Mouse (Mus musculus) hindbrain, embryonic 16.5 days (tissue): ENCODE data around the gene Ankrd6. TPM values are rescaled to one million over a fixed set of nuclear protein-coding genes. Genes with fewer than 3 reads are reported as not detected.

Experiments used
- ATAC-seq: fragments of 200-750 bp; cut with Nextera tagmentation; 2 replicates; pipeline ENCODE4 v1.8.0; 2017; ENCODE audit warnings: moderate TSS enrichment, moderate library complexity
- H3K27ac ChIP-seq: fragments of 300-500 bp; sonication (generic); 2 replicates; pipeline ENCODE4 v1.5.1; 2014; ENCODE audit warnings: low read depth, mild to moderate bottlenecking, control low read depth, low read length, moderate library complexity
- H3K27me3 ChIP-seq: fragments of 300-500 bp; sonication (generic); replicated peaks from 2 replicates; pipeline ENCODE4 v1.6.1; 2014; ENCODE audit warnings: low read length; ENCODE audit not compliant: control insufficient read depth, insufficient read depth
- H3K36me3 ChIP-seq: fragments of 300-500 bp; sonication (generic); 2 replicates; pipeline ENCODE4 v1.6.1; 2014; ENCODE audit warnings: mild to moderate bottlenecking, low read length, moderate library complexity, mixed read lengths; ENCODE audit not compliant: control insufficient read depth, insufficient read depth
- H3K4me1 ChIP-seq: fragments of 300-500 bp; sonication (generic); 2 replicates; pipeline ENCODE4 v1.6.1; 2014; ENCODE audit warnings: low read depth, low read length; ENCODE audit not compliant: control insufficient read depth, insufficient read depth
- H3K4me2 ChIP-seq: fragments of 300-500 bp; sonication (generic); 2 replicates; pipeline ENCODE4 v1.6.1; 2014; ENCODE audit warnings: mild to moderate bottlenecking, low read length, control low read depth, moderate library complexity
- H3K4me3 ChIP-seq: fragments of 300-500 bp; sonication (generic); 2 replicates; pipeline ENCODE4 v1.5.1; 2014; ENCODE audit warnings: mild to moderate bottlenecking, low read length, control low read depth, moderate library complexity
- H3K9ac ChIP-seq: fragments of 300-500 bp; sonication (generic); 2 replicates; pipeline ENCODE4 v1.6.1; 2014; ENCODE audit warnings: low read depth, mild to moderate bottlenecking, control low read depth, low read length, moderate library complexity
- H3K9me3 ChIP-seq: fragments of 300-500 bp; sonication (generic); 2 replicates; pipeline ENCODE4 v1.6.1; 2014; ENCODE audit warnings: mild to moderate bottlenecking, low read length, moderate library complexity; ENCODE audit not compliant: control insufficient read depth
- WGBS: fragments of 180-500 bp; shearing (Covaris S2); extraction: QIAGEN DNeasy Blood & Tissue Kit; methylation state at CpG from one replicate; pipeline ENCODE4 v1.1.7; 2014; 5-methylcytosine and 5-hydroxymethylcytosine counted together
- polyA plus RNA-seq: library from polyadenylated mRNA; unstranded; fragments of >200 nt; fragmentation: Nextera tagmentation; extraction: Ambion mirVana; gene quantifications from 2 replicates; pipeline ENCODE4 v1.2.1, GENCODE M21; 2015

Gene Ankrd6
- polyA plus RNA-seq, 1 experiment from 2014 or later = 22.2 TPM

DNA sequence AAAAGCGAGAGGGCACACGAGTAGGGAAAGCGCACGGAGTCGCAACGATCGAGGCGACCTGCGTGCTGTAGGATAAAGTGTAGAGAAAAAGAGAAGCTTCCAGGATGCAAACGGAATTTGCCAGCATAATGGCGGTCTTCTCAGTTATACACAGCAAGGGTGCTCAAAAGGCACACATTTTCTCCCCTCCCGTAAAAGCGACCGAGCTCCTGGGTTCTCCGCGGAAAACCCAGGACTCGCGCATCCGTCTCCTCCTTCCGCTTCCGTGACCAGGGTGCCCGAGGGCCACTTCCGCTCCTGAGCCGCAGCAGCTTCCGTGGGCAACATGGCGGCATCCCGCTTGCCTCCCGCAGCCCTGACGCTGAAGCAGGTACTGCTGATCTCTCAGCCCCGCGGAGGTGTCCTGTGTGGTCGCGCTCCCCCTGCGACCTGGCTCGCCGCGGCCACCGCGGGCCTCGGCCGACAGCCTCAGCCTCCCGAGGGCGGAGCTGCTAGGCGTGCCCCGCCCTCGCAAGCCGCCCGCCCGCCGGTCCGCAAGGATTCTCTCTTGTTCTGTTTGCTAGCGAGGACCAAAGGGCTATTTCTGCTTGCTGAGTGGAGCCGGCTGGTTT, 150.6 kb downstream of the Ankrd6 start, which contains the start of gene Lyrm2:
Gene Lyrm2 (plus strand): TSS at position 288 of the 611 bp plus-strand sequence.
- H3K4me2 ChIP-seq = peak within 1 kb of the TSS; percentile 71
- ATAC-seq = peak; percentile 96
- WGBS = under 1% methylated on average over 53 of the region's 53 CpGs
- peak within 1 kb of the TSS; percentile 100 for H3K27ac ChIP-seq
- no peaks in the 10 kb centered on the region for H3K27me3 ChIP-seq
- H3K4me3 ChIP-seq = peak within 1 kb of the TSS; percentile 87
- H3K4me1 ChIP-seq = peaks cover 8% of the 10 kb centered on the region
- H3K9ac ChIP-seq = peak within 1 kb of the TSS; percentile 98
- H3K36me3 ChIP-seq = no peaks in the 10 kb centered on the region
- H3K9me3 ChIP-seq = no peaks in the 10 kb centered on the region

DNA sequence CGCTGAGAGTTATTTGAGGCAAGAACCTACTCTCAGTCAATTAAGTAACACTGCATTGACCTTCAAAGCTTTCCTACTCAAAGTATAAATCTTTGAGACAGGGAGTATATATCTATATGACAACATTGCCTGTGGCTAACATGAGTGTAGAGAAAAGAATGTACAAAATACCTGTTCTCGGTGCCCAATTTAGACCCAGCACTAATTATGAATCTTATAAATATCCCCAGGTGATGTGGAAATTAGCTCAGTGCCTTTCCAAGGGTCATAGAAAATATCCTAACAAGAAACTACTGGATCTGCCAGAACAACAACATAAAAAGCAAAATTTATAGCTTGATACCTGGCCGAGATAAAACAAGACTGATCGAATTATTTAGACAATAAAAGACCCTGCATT, 151.7 kb downstream of the Ankrd6 start:
- Histone ChIP-seq H3K4me1 (peaks cover 8% of the 10 kb centered on the region), H3K4me3 (no peak overlapping the region), H3K9ac (no peak overlapping the region), H3K4me2 (no peak overlapping the region), H3K9me3 (no peaks in the 10 kb centered on the region), H3K27me3 (no peaks in the 10 kb centered on the region), H3K27ac (no peak overlapping the region), H3K36me3 (no peaks in the 10 kb centered on the region)
- 96% methylated on average over 4 of the region's 4 CpGs for WGBS
- no peak for ATAC-seq

DNA sequence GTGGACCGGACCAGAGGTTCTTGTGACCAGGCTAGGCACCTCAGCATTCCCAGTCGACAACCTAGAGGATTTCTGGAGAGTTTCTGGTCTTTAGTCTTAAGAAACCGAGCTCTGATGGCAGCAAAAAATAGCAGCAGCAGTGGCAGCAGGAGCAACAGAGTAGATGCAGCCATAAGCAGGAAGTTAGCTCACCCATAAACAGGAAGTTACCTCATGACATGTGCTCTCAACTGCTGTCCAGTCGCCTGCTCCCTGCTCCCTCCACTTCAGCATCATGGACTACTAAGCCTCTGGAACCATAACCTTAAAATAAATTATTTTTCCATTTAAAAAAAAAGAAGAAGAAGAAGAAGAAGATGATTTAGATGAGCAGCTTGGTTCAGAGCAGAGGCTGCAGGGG, 161.6 kb downstream of the Ankrd6 start:
- ATAC-seq = no peak
- Histone ChIP-seq H3K9ac (no peak overlapping the region), H3K4me1 (no peaks in the 10 kb centered on the region), H3K4me2 (no peak overlapping the region), H3K9me3 (no peaks in the 10 kb centered on the region), H3K4me3 (no peak overlapping the region), H3K36me3 (no peaks in the 10 kb centered on the region), H3K27me3 (no peaks in the 10 kb centered on the region), H3K27ac (no peak overlapping the region)
- 83% methylated on average over 4 of the region's 4 CpGs for WGBS

DNA sequence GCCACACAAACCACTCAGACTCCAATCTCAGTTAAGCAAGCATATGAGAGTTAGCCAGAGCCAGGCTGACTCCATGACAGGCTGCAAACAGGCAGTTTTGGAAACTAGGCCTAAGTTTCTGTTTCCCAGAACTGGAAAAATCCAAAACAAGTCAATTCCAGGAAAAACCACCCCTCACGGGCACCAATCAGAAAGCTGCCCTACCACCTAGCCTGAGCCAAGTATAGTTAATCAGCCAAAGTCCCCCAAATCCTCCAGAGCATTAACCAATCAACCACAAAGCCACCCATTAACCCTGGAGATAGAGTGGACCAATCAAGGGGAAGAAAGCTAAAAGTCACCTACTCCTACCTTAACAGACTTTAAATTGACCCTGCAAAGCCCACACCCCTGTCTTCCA, 163.5 kb downstream of the Ankrd6 start:
- ATAC-seq = no peak
- no peaks in the 10 kb centered on the region for H3K27me3 ChIP-seq
- H3K9ac ChIP-seq = no peak overlapping the region
- H3K4me2 ChIP-seq = no peak overlapping the region
- 76% methylated on average over 1 of the region's 1 CpGs for WGBS
- H3K9me3 ChIP-seq = no peaks in the 10 kb centered on the region
- H3K27ac ChIP-seq = no peak overlapping the region
- no peak overlapping the region for H3K4me3 ChIP-seq
- H3K36me3 ChIP-seq = no peaks in the 10 kb centered on the region
- no peaks in the 10 kb centered on the region for H3K4me1 ChIP-seq

DNA sequence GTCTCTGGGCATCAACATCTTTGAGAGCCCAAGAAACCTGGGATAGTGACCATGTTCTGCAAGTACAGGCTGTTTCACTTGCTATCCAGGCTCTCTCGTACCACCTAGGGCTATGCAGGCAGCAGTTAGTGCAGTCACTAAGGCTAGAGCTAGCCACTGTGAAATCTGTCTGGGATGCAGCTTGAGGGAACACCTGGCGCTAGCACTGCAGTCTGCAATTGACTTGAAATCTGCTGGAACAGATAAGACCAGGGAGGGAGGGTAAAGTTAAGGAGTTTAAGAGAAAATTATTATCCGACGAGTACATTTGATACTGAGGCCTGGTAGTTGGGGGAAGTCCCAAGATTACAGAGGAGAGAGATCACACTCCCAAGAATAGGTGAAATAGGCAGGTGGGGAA, 170.6 kb downstream of the Ankrd6 start:
- Histone ChIP-seq H3K36me3 (peaks cover 10% of the 10 kb centered on the region; the same call in 1 of the 2 replicates), H3K27ac (no peak overlapping the region), H3K4me3 (no peak overlapping the region), H3K9me3 (no peaks in the 10 kb centered on the region), H3K9ac (no peak overlapping the region), H3K4me1 (no peaks in the 10 kb centered on the region), H3K27me3 (no peaks in the 10 kb centered on the region), H3K4me2 (no peak overlapping the region)
- ATAC-seq = no peak
- 96% methylated on average over 4 of the region's 4 CpGs for WGBS

DNA sequence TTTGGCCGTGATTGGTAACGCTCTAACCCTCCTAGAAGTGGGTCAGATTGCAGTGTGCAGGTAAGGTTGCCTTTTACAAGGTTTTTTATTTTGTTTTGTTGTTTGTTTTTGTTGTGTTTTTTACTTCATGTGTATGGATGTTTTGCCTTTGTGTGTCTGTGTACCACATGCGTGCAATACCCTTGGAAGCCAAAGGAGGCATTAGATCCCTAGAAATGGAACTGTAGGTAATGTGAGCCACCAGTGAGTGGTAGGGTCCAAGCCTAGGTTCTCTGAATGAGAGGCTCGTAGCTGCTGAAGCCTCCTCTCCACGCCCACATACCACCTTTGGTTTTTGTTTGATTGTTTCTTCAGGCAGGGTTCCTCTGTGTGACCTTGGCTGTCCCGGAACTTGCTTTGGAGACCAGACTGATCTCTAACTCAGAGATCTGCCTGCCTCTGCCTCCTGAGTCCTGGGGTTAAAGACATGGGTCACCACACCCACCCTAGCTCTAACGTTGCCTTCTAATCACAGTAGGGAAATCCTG, 180.3 kb downstream of the Ankrd6 start:
- Histone ChIP-seq H3K36me3 (peaks cover 39% of the 10 kb centered on the region), H3K4me1 (no peaks in the 10 kb centered on the region), H3K27ac (no peak overlapping the region), H3K9ac (no peak overlapping the region), H3K27me3 (no peaks in the 10 kb centered on the region), H3K4me3 (no peak overlapping the region), H3K9me3 (no peaks in the 10 kb centered on the region), H3K4me2 (no peak overlapping the region)
- 94% methylated on average over 7 of the region's 7 CpGs for WGBS
- no peak for ATAC-seq

DNA sequence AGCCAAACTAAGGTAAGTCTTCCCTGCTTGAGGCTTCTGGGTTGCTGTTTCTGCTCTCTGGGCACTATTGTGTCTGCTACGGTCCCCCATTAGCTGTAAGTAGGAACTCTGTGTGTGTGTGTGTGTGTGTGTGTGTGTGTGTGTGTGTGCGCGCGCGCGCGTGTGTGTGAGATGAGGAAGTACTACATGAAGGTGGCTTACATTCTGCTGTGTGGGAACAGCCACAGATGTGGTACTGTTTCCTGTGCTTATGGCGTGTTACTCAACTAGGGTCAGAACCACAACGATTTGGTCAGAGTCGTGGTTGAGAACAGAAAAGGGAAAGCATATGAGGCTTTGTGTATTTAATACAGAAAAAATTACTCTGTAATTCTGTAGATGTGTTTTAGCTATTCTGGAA, 182.6 kb downstream of the Ankrd6 start:
- Histone ChIP-seq H3K27me3 (no peaks in the 10 kb centered on the region), H3K27ac (no peak overlapping the region), H3K36me3 (peaks cover 35% of the 10 kb centered on the region), H3K9ac (no peak overlapping the region), H3K4me3 (no peak overlapping the region), H3K4me1 (no peaks in the 10 kb centered on the region), H3K9me3 (no peaks in the 10 kb centered on the region), H3K4me2 (no peak overlapping the region)
- ATAC-seq = no peak
- 91% methylated on average over 10 of the region's 10 CpGs for WGBS

DNA sequence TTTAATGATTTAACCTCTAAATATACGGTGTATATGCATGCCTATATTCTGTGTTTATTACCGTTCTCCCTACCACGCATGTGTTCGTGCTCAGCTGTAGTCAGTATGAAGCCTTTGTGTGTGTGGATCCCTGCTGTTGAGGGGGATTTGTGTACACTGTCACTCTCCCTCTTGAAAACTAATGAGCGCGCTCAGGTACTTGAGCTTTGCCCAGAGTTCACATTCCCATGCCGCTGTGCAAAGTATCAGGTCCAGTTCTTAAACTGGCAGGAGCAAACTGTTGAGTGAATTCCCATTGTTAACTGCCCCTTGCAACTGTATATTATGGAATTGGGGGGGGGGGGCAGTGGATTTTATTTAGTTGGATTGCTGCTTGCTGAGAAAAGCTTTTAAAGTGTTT, 183.2 kb downstream of the Ankrd6 start:
- no peak for ATAC-seq
- peaks cover 36% of the 10 kb centered on the region for H3K36me3 ChIP-seq
- WGBS = 83% methylated on average over 7 of the region's 7 CpGs

DNA sequence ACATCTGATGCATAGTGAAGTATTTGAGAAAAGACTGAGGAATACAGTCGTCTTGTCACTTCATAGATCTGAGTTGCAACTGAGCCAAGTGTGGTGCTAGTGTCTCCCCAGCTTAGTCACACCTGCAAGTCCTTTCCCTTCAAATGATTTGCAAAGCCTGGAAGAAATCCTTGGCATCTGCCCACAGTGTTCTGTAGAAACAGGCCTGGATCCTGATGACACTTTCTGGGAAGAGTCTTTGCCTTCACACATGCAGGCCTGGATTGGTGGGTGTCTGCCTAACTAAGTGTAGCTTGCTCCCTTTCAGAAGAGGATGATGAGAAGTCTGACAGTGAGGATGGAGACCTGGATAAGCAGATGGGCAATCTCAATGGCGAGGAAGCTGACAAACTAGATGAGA, 193.2 kb downstream of the Ankrd6 start:
- Histone ChIP-seq H3K9ac (no peak overlapping the region), H3K36me3 (peaks cover 39% of the 10 kb centered on the region), H3K27ac (no peak overlapping the region), H3K9me3 (no peaks in the 10 kb centered on the region), H3K4me2 (no peak overlapping the region), H3K4me1 (no peaks in the 10 kb centered on the region), H3K4me3 (no peak overlapping the region), H3K27me3 (no peaks in the 10 kb centered on the region)
- 96% methylated on average over 2 of the region's 2 CpGs for WGBS
- no peak for ATAC-seq

More for the DNA sequence above, 183.2 kb downstream of the Ankrd6 start:
- H3K9ac ChIP-seq = no peak overlapping the region
- H3K9me3 ChIP-seq = no peaks in the 10 kb centered on the region
- no peaks in the 10 kb centered on the region for H3K4me1 ChIP-seq
- no peaks in the 10 kb centered on the region for H3K27me3 ChIP-seq
- H3K27ac ChIP-seq = no peak overlapping the region
- no peak overlapping the region for H3K4me2 ChIP-seq
- H3K4me3 ChIP-seq = no peak overlapping the region
